Mouse (Mus musculus): Measurements from ENCODE around the gene Khdc4.

Gene Khdc4

GRCm38 (mm10) chr3:88738641-88739040, 53.0 kb downstream of the Khdc4 start:
- peak; percentile 58 for DNase-seq

GRCm38 (mm10) chr3:88740147-88740546, 54.5 kb downstream of the Khdc4 start:
- DNase-seq: no peak

GRCm38 (mm10) chr3:88745534-88745933, 59.9 kb downstream of the Khdc4 start:
- no peak for DNase-seq

DNA sequence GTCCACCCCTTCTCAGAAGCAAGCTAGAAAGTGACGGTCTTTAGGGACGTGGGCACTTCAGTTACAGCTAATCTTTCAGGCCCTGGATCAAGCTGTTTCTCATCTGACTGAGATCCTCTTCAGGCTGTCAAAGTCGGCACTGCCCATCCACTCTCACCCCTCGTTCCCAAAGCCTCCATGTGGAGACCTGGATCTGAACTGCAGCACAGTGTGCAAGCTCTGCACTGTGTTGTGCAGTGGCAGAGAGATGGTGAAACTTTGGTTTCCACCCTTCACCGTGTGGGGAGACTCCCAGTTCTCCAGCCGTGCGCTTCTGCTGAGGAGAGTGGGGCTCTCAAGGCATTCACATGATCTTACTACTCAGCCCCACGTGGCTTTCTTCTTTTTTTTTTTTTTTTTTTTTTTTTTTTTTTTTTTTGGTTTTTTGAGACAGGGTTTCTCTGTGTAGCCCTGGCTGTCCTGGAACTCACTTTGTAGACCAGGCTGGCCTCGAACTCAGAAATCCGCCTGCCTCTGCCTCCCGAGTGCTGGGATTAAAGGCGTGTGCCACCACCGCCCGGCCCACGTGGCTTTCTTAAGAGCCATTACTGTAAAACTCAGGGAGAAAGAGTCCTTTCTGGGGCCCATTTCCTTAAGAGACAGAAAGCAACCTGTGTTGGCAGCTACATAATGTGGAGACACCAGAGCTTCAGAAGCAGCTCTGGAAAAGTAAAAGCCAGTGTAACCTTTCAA, 60.7 kb downstream of the Khdc4 start:
- no peak for DNase-seq

DNA sequence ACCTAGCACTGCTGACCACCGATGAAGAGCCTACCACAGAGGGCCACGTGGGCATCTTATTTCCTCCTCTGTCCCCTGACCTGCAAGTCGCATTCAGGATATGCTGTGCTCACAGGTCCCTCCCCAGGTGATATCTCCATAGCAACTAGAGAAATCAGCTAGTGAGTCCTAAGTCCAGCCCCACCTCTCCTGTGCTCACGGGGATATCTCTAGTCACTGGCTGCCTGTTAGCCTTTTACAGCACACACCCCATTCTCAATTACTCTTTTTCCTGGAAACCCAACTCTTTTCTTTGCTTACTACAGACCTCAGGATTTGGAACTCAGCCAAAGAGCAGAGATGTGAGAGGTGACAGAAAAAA, 61.2 kb downstream of the Khdc4 start:
- peak; percentile 44 for DNase-seq

DNA sequence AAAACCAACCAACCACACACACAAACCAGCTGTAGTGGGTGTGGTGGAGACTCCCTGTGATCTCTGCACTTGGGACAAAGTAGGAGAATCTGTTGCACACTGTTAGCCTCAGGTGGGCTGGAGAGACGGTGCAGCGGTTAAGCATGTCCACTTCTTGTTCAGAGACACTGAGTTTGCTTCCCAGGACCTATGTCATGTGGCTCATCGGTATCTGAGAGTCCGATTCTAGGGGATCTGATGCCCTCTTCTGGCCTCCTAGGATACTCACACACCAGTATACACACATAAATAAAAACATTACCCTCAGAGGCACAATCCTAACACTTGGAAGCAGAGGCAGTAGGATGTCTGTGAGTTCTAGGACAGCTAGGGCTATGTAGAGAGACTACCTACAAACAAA, 68.7 kb downstream of the Khdc4 start:
- DNase-seq: no peak

- DNase-seq: no peak
These were observed 69.9 kb downstream of the Khdc4 start for GRCm38 (mm10) chr3:88755541-88755940.

- no peak for DNase-seq
These were observed 70.7 kb downstream of the Khdc4 start for GRCm38 (mm10) chr3:88756276-88756675.

GRCm38 (mm10) chr3:88758045-88758500, 72.5 kb downstream of the Khdc4 start:
- DNase-seq: peak; percentile 29

GRCm38 (mm10) chr3:88761619-88762018, 76.0 kb downstream of the Khdc4 start:
- no peak for DNase-seq

GRCm38 (mm10) chr3:88762401-88762831, 76.8 kb downstream of the Khdc4 start:
- no peak for DNase-seq
